Mouse (Mus musculus): Measurements from ENCODE around the gene Clcn5. TPM values are rescaled to one million over a fixed set of nuclear protein-coding genes. Genes with fewer than 3 reads are reported as not detected.

Clcn5 gene
- total RNA-seq, 2 experiments from 2014 or later = 17.5 to 23.2 TPM

DNA sequence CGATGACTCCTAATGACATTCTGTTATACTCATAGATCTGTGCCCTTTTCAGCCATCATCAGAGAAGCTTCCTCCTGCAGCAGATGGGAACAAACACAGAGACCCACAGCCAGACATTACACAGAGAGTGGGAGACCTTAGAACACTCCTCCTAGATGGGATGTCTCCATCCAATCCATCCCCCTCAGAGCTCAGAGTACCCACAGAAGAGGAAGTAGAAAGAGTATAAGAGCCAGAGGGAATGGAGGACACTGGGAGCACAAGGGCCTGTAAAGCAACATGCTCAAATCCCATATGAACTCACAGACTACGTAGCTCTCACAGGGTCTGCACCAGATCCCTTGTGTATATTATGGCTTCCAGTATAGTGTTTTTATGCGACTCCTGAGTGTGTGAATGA is 115.6 kb downstream of the Clcn5 start:
- DNase-seq = no peak
- intact Hi-C loops (cut with DNase I) = no loop called here

DNA sequence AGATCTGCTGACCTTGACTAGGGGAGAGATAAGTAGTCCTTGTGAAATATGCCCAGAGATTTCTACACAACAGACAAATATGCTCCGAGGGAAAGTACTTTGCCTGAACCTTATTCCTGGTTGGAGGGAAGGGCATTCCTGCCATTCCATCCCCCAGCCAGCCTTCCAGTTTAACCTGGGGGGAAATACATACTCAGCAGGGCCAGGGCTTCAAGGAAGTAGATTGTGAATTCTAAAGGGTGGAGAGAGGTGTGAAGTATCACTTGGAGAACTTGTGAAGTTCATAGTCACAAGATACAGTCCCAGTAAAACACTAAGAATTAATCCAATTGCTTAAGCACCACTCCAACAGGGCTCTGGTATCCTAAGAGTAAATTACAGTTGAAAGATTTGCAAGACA is 121.3 kb downstream of the Clcn5 start:
- intact Hi-C loops (cut with DNase I) = no loop called here
- DNase-seq = no peak

DNA sequence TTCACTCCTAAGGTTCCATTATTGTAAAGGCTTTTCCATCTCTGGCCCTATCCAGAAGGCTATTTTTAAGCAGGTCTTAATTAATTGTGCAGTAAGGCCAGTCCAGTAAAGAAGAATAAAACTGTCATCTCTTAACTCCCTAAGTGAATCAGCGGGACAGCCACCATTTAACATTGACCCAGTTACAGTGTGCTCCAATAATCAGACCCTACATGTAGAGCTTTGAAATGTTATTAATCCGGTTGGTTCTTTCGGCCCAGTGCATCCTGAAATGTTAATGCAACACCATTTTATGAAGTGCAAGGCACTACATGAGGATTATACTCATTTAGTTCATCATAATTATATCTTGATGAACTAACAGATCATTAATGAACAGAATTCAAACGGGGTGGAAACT is 128.3 kb downstream of the Clcn5 start:
- intact Hi-C loops (cut with DNase I) = no loop called here
- DNase-seq = no peak

DNA sequence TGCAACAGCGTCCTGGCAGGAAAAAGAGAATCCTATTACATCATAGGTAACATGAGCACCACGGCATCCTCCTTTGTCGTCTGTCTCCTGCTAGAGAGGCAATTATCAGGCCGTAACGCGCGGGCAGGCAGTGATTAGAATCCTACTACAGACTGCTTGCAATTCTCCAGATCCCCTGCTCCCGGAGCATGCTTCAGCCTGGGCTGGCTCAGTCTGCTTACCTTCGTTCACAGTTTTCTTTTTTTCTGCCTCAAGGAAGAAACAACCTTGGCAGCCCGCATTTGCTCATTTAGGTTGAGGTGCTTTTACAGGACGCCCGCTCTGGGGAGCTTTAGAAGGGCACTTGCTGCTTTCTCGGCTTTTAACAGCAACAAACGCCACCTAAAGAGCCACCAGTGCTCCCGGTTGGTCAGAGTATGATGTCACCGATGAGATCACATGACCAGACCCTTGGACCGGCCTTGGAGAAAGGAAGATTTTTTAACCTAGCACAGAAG is 130.8 kb downstream of the Clcn5 start:
- intact Hi-C loops (cut with DNase I) = loop anchor here (10.0 kb wide), 1 partner anchor 126 kb away; the partner anchor contains the start of gene Clcn5
- peak; percentile 43 for DNase-seq

DNA sequence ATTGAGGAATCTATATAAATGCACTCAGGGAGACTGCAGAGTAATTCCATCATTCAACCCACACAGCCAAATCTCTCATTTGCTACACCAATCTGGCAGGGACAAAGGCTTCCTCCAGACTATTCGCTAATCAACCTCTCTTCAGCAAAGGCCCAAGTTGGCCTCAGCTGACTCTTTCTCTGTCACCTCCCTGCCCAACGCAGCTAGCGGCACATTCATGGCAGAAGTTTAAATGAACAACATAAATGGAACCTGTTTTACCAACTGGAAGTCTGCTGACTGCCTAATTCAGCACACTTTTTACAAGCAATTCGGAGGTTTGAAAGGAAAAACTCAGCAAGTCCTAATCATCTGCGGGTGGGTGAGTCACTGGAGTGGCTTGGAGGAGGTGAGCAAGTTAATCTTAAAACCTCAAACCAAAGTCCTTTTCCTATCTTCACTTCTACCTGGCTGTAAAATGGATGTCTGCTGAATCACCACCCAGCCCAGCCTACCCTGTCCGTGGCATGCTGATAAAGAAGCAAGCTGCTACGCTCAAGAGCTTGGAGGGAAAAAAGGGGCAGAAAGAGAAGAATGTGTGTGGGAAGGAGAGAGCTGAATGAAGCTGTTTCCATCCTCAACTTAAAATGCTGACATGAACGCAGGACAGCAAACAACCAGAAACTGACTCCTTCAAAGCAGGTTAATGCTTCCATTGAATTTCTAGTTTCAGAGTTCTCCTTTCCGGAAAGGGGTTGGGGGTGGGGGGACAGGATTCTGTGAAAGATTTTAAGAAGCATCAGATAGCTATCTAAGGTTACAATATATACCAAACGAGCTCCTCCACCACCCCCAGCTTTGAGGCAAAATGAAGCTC is 131.5 kb downstream of the Clcn5 start:
- intact Hi-C loops (cut with DNase I) = loop anchor here (10.0 kb wide), 1 partner anchor 127 kb away; the partner anchor contains the start of gene Clcn5
- no peak for DNase-seq

DNA sequence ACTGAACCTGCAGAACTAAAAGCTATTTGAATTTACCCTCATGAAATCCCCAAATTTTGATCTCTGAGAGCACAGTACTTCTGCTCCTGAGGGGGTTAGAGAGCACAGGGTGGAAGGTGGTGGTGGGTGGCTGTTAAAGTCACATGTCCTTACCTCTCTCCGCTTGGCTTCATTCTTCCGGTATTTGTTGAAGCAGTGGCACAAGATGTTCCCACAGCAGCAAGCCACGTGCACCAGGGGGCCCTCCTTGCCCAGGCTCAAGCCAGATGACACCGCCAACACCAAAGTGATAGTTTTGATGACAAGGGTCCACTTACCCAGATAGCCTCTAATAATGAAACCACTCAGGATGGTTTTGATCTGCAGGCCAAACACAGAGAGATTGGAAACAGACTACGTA is 149.0 kb downstream of the Clcn5 start:
- DNase-seq = no peak
- intact Hi-C loops (cut with DNase I) = no loop called here

DNA sequence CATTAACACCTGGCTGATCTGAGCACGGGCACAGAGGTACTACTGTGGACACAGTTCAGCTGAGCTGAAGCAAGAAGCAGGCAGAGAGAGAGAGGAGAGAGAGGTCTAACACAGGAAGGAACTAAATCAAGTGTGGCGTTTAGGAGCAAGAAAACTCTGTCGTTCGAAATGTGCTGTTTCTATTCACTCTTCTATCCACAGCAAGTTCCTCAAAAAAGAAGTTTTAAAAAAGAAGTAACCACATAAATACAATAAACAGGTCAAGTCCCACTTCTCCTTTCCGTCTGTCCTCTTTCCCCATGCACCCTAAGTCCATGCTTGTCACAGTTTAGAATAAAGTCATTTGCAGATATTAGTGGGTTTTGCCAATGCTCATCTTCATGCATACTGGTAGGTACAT is 150.4 kb downstream of the Clcn5 start:
- intact Hi-C loops (cut with DNase I) = no loop called here
- DNase-seq = no peak

DNA sequence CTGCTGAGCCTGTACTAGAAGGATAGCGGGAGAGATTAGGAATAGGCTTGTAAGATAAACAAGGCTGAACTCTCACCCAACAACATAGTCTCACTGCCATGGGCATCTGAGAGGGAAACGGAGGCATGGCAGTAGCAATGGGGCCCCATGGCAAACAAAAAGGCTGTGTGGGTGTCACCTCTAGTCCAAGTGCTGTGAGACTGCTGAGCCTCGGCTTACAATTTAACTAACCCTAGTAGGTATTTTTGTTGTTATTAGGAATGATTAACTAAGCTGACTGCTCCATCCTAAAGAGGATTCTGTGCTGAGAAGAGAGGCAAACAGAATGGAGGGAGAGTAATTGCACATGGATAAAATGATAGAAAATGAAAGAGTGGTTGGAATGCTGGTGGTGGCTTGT is 161.2 kb downstream of the Clcn5 start:
- DNase-seq = no peak
- intact Hi-C loops (cut with DNase I) = no loop called here

DNA sequence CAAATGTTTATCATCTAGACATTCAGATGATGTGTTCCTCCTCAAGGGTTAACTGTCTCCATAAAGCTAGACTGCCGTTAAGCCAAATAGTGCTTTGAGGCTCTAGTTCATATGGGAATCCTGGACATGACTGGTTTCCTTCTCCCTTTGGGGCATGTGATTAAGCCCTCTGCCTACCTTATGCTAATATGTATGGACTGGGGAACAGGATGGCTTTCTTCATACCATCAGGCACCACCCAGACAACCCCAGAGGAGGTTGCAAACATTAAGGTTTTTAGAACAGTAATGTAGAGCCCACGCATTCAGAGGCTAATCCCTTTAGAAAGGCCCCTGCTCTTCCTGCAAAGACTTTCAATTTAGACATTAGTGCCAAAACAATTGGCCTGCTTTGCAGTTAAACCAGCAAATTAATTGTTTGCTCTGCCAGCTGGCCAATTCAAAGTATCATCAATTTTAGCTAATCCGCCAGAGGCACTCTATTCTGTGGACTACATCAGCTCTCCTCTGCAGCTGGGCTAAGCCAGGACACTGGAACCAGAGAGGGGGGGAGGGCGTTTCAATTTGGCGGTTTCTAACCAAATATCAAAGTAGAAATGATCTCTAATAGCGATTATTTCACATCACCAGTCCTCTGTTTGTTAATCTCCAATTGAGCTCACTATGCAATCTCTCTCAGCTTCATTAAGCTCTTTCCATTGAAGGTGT is 163.0 kb downstream of the Clcn5 start:
- no peak for DNase-seq
- intact Hi-C loops (cut with DNase I) = no loop called here

DNA sequence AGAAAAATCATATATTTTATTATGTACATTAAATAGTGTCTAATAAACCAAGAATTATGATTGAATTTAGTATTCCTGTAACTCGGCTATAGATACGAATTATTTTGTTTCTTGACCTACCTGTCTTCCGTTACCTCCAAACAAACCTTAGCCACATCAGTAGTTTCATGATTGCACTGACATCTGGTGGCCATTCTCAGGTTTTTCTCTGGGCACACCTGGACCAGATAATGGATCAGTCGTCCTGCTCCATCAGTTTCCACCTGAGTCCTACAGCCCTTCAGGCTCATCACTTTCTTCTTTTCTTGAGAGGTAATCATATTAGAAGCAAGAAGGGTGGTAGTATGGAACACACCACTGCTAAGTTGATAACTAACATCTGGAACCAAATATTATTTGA is 169.0 kb downstream of the Clcn5 start:
- no peak for DNase-seq
- intact Hi-C loops (cut with DNase I) = no loop called here

DNA sequence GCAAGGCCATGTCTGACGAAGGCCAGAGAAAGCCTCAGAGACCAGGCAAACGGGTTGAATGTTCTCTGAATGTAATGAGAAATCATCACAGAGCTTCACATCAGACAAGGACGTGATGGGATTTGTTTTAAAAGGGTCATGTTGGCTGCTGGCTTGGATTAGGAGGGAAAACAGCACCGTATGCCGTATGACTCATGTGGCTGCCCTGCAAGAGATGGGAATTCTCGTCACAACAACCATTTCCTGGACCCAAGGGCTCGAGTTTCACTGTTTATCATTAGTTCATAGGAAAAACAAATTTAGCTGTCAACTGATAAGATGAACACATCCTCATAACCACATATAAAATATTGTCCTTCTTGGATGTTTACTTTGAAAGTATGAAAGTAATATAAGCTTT is 173.0 kb downstream of the Clcn5 start:
- DNase-seq = no peak
- intact Hi-C loops (cut with DNase I) = no loop called here

DNA sequence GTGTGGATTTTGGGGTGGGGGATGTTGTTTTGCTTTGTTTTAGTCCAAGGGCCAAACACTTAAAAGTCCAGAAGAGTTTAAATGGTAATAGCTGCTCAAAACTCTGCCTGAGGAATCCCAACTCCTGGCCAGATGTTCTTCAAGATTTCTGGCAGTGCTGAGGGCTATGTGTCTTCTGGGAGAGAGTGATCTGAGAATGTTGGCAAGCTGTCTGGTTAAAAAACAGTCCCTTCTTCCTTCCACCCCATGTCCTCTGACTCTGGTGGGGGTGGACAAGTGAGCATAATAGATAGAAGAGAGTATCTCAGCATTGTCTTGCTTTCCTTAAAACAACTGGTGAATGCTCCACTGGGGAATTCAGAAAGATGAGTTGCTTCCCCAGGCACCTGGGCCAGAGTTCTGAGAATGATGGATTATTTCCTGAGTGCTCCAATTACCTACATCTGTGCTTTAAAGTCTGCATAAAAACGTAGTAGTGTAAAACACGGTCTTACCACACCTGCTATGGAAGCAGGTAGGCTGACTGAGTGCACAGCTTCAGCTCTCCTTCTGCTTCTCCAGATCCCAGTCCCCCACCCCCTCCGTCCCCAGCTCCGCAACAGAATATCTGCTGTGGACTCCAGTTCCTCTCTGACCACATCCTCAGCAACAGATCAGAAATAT is 197.4 kb downstream of the Clcn5 start:
- intact Hi-C loops (cut with DNase I) = no loop called here
- no peak for DNase-seq

DNA sequence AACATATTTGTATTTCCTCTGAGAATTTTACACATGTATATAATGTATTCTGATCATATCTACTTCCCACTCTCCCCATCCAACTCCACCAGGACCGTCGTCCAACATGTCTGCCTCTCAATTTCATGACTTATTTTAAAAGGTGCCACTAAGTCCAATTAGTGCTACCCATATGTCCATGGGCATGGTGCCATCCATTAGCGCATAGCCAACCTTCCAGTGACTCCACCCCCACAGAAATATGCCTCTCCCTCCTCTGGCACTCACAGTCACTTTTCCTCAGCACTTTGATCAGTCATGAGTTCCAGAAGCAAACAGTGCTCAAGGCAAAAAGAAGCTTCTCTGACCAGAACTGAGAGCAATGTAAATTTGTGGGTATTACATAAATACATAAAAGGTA is 204.3 kb downstream of the Clcn5 start:
- DNase-seq = peak; percentile 8
- intact Hi-C loops (cut with DNase I) = no loop called here

Small RNAs within 50 kb of the gene (microRNA-seq; reads per million reads assigned to microRNA genes)
- gene Mir188 (851 reads per million, percentile 74 among the genes with 10 or more reads in this experiment), gene Mir362 (37.6 reads per million, percentile 42 among the genes with 10 or more reads in this experiment), gene Mir500 (251 reads per million, percentile 60 among the genes with 10 or more reads in this experiment), gene Mir501 (1,766 reads per million, percentile 80 among the genes with 10 or more reads in this experiment), gene Mir532 (2,069 reads per million, percentile 82 among the genes with 10 or more reads in this experiment)

Other genes with a start within 250 kb of the Clcn5 start
- 10 to 100 TPM; 15.7 to 16.1 TPM for gene Usp27x, start 56.5 kb upstream of the Clcn5 start, total RNA-seq (2021)

All from left cerebral cortex, postnatal 4 days (tissue).